23 mouse cellular contexts compared by ENCODE assay signal in genomic region chr17:86277032-86277798, GRCm38 (mm10).
DNase-seq lines count a peak whose midpoint lies in the region; ATAC-seq and TF ChIP-seq lines count a peak whose summit lies in the region.
"Had no signal": no experiment of that assay in that cellular context is flagged by ENCODE, and none has a peak within 500 bp of the region (broad histone marks: within the 10 kb centered on the region; RNA-seq: fewer than 3 reads in every experiment).

No protein-coding gene starts in this region.

- no peak overlapping the region for H3K4me2 ChIP-seq in embryonic facial prominence, embryonic 15.5 days (replicated peaks)
- no peak overlapping the region; the same call in 1 of the 2 replicates for H3K4me2 ChIP-seq in limb, embryonic 14.5 days (replicated peaks; ENCODE audit: low read depth, low read length, severe bottlenecking)
- H3K4me2 ChIP-seq: heart, embryonic 15.5 days; hindbrain, embryonic 13.5 days; liver, embryonic 13.5 days; midbrain, embryonic 11.5 days; stomach, embryonic 15.5 days had no signal

- 38% methylated on average over 8 of the region's 8 CpGs for WGBS in embryonic facial prominence, embryonic 15.5 days
- WGBS in limb, embryonic 14.5 days, result 32% methylated on average over 8 of the region's 8 CpGs

- no peaks in the 10 kb centered on the region for H3K27me3 ChIP-seq in embryonic facial prominence, embryonic 15.5 days
- H3K27me3 ChIP-seq in limb, embryonic 14.5 days (ENCODE audit: control insufficient read depth, insufficient read depth, low read length), result no peaks in the 10 kb centered on the region
- H3K27me3 ChIP-seq: heart, embryonic 15.5 days; hindbrain, embryonic 13.5 days; liver, embryonic 13.5 days; stomach, embryonic 15.5 days had no signal

- no peaks in the 10 kb centered on the region for H3K9me3 ChIP-seq in embryonic facial prominence, embryonic 15.5 days (replicated peaks)
- H3K9me3 ChIP-seq in limb, embryonic 14.5 days (ENCODE audit: control insufficient read depth, low read length), result no peaks in the 10 kb centered on the region
- H3K9me3 ChIP-seq: forebrain, embryonic 10.5 days; heart, embryonic 15.5 days; hindbrain, embryonic 13.5 days; liver, embryonic 13.5 days; stomach, embryonic 15.5 days had no signal

- H3K9ac ChIP-seq in embryonic facial prominence, embryonic 15.5 days, result no peak overlapping the region
- H3K9ac ChIP-seq in limb, embryonic 14.5 days (ENCODE audit: low read depth, low read length, severe bottlenecking), result no peak overlapping the region
- H3K9ac ChIP-seq: heart, embryonic 15.5 days; hindbrain, embryonic 13.5 days; liver, embryonic 13.5 days; stomach, embryonic 15.5 days had no signal

- H3K27ac ChIP-seq in embryonic facial prominence, embryonic 15.5 days (replicated peaks), result peak overlapping the region; percentile 87
- peak overlapping the region; percentile 52; the same call in 1 of the 2 replicates for H3K27ac ChIP-seq in limb, embryonic 14.5 days (replicated peaks; ENCODE audit: low read depth, low read length)
- H3K27ac ChIP-seq: forebrain, embryonic 10.5 days; heart, embryonic 15.5 days; hindbrain, embryonic 13.5 days; liver, embryonic 13.5 days; macrophage; stomach, embryonic 15.5 days had no signal

- peaks cover 59% of the 10 kb centered on the region for H3K4me1 ChIP-seq in embryonic facial prominence, embryonic 15.5 days
- peaks cover 40% of the 10 kb centered on the region for H3K4me1 ChIP-seq in limb, embryonic 14.5 days (ENCODE audit: control insufficient read depth, insufficient read depth, low read length)

- TF ChIP-seq POLR2A in limb, embryonic 14.5 days (IDR thresholded peaks at IDR 0.05; ENCODE audit: borderline replicate concordance, extremely low read depth, insufficient read depth, insufficient read length), result no peak

- DNase-seq in 3T3-L1 (ENCODE audit: low read depth, low spot score) (peak; percentile 26), NIH3T3 (ENCODE audit: low read depth) (peak; percentile 24)
- no peak for DNase-seq in limb, embryonic 14.5 days (ENCODE audit: low spot score)
- no peak for DNase-seq in cerebellum, adult 9-10 months
- DNase-seq in cerebellum, adult 8-10 months, result no peak
- no peak for DNase-seq in thymus, postnatal 36 days
- DNase-seq: adrenal gland, postnatal 25 days; cerebellum, postnatal 14 days; gastrocnemius, postnatal 36 days; heart, postnatal 36 days; kidney, adult 11 months; kidney, postnatal 10 days; layer of hippocampus, postnatal 36 days; liver, embryonic 13.5 days; lung, adult 2 months had no signal

- ATAC-seq in embryonic facial prominence, embryonic 15.5 days (ENCODE audit: insufficient number of reproducible peaks, low FRiP score, low TSS enrichment, low read depth), result no peak; the same call in 1 of the 2 replicates
- ATAC-seq in limb, embryonic 14.5 days (ENCODE audit: low FRiP score, low read depth), result no peak; the same call in 1 of the 2 replicates
- ATAC-seq: forebrain, embryonic 16.5 days had no signal

- H3K36me3 ChIP-seq in embryonic facial prominence, embryonic 15.5 days, result no peaks in the 10 kb centered on the region
- no peaks in the 10 kb centered on the region for H3K36me3 ChIP-seq in limb, embryonic 14.5 days (ENCODE audit: control insufficient read depth, insufficient read depth, low read length)
- H3K36me3 ChIP-seq: forebrain, embryonic 10.5 days; heart, embryonic 15.5 days; hindbrain, embryonic 13.5 days; liver, embryonic 13.5 days; stomach, embryonic 15.5 days had no signal

- no peak overlapping the region for H3K4me3 ChIP-seq in embryonic facial prominence, embryonic 15.5 days (replicated peaks)
- H3K4me3 ChIP-seq in limb, embryonic 14.5 days (replicated peaks; ENCODE audit: low read length), result no peak overlapping the region
- H3K4me3 ChIP-seq: forebrain, embryonic 10.5 days; heart, embryonic 15.5 days; hindbrain, embryonic 13.5 days; liver, embryonic 13.5 days; stomach, embryonic 15.5 days had no signal

Comparison
In these comparisons a context has a peak if more than half of its experiments do, and no peak if none do; other contexts are left out.
1. DNase-seq: peak in 3T3-L1 (single experiment) and NIH3T3 (single experiment); none in limb, embryonic 14.5 days (single experiment), cerebellum, adult 9-10 months (single experiment), cerebellum, adult 8-10 months (single experiment) and thymus, postnatal 36 days (0 of 2).